Mouse (Mus musculus) small intestine, adult 10 weeks (tissue): ENCODE data around the gene Pkd2l1. TPM values are rescaled to one million over a fixed set of nuclear protein-coding genes. Genes with fewer than 3 reads are reported as not detected.

Experiments
- polyA plus RNA-seq: library from polyadenylated mRNA; stranded (reverse); fragments of 350-450 nt; fragmentation: Illumina TruSeq; extraction: RNeasy Lipid Tissue Mini Kit (QIAGEN cat#74804); gene quantifications from one replicate; pipeline ENCODE4 v1.2.3, GENCODE M21; 2014; ENCODE audit warnings: low replicate concordance

Gene Pkd2l1
- polyA plus RNA-seq: not detected

GRCm38 (mm10) chr19:44192342-44192741 lies at the start of gene Pkd2l1:
Gene Pkd2l1 (minus strand): TSS chr19:44192442.

GRCm38 (mm10) chr19:44203015-44203564 lies 10.8 kb upstream of the Pkd2l1 start, which contains the start of gene Scd3:
Gene Scd3 (plus strand): TSS chr19:44203269.

GRCm38 (mm10) chr19:44145702-44146567 lies 46.3 kb downstream of the Pkd2l1 start, which contains the start of gene Bloc1s2:
Gene Bloc1s2 (minus strand): TSS chr19:44146446.

GRCm38 (mm10) chr19:44135072-44135959 lies 56.9 kb downstream of the Pkd2l1 start, which contains the start of gene Cwf19l1:
Gene Cwf19l1 (minus strand): TSS chr19:44135876.

GRCm38 (mm10) chr19:44106831-44107660 lies 85.2 kb downstream of the Pkd2l1 start, which contains the start of gene Chuk:
Gene Chuk (minus strand): TSS chr19:44107480.

Other genes starting within 250 kb of the Pkd2l1 start
- gene Cpn1, start 205.9 kb downstream of the Pkd2l1 start, polyA plus RNA-seq: not detected
- gene Cyp2c23, start 163.2 kb downstream of the Pkd2l1 start, polyA plus RNA-seq: 4.3 TPM
- gene Erlin1, start 122.7 kb downstream of the Pkd2l1 start, polyA plus RNA-seq: 127 TPM
- 361 TPM for gene Chuk, start 85.0 kb downstream of the Pkd2l1 start, polyA plus RNA-seq
- gene Cwf19l1, start 56.6 kb downstream of the Pkd2l1 start, polyA plus RNA-seq: 6.6 TPM
- gene Bloc1s2, start 46.0 kb downstream of the Pkd2l1 start, polyA plus RNA-seq: 53.9 TPM
- gene Scd3, start 10.8 kb upstream of the Pkd2l1 start, polyA plus RNA-seq: not detected
- 15.4 TPM for gene Scd2, start 101.2 kb upstream of the Pkd2l1 start, polyA plus RNA-seq
- 0.19 TPM for gene Scd4, start 140.7 kb upstream of the Pkd2l1 start, polyA plus RNA-seq
- 258 TPM for gene Scd1, start 215.4 kb upstream of the Pkd2l1 start, polyA plus RNA-seq